Mouse (Mus musculus): ENCODE results near the gene Atp5g1.

GRCm38 (mm10) chr11:96028130-96028529 lies 47.3 kb downstream of the Atp5g1 start:
- TF ChIP-seq CTCF (conservative IDR thresholded peaks at IDR 0.05; ENCODE audit: insufficient read depth, insufficient read length, low read depth, low read length) (no peak), POLR2A (IDR thresholded peaks at IDR 0.05; ENCODE audit: low read depth, low read length) (no peak)

Data from kidney, adult 2 months (tissue).